ENCODE assay signal across 9 mouse cellular contexts in genomic region chr9:107575579-107576356, GRCm38 (mm10). TPM values are rescaled to one million over a fixed set of nuclear protein-coding genes. Genes with fewer than 3 reads are reported as not detected.
DNase-seq lines count a peak whose midpoint lies in the region; ATAC-seq lines count a peak whose summit lies in the region.
"Had no signal": no experiment of that assay in that cellular context is flagged by ENCODE, and none has a peak within 500 bp of the region (broad histone marks: within the 10 kb centered on the region; RNA-seq: fewer than 3 reads in every experiment).

No protein-coding gene starts in this region.

- no peaks in the 10 kb centered on the region for H3K9me3 ChIP-seq in liver, embryonic 13.5 days (replicated peaks)
- H3K9me3 ChIP-seq: neural tube, embryonic 13.5 days had no signal

- H3K9ac ChIP-seq in liver, embryonic 13.5 days: no peak overlapping the region
- H3K9ac ChIP-seq: neural tube, embryonic 13.5 days had no signal

- peak overlapping the region; percentile 78; the same call in 1 of the 2 replicates for H3K4me2 ChIP-seq in liver, embryonic 13.5 days

- ATAC-seq in liver, embryonic 13.5 days (ENCODE audit: low read depth): no peak

- peak overlapping the region; percentile 82 for H3K27ac ChIP-seq in liver, embryonic 13.5 days

- DNase-seq in kidney, adult 9 months: peak; percentile 70
- no peak for DNase-seq in kidney, postnatal 25 days
- DNase-seq in brain, adult 2 months (ENCODE audit: low read depth, low spot score): peak; percentile 53
- peak; percentile 90 for DNase-seq in fat pad, adult 2 months (ENCODE audit: extremely low read depth, low read depth, low spot score)
- no peak for DNase-seq in liver, embryonic 13.5 days
- no peak for DNase-seq in right cerebral cortex, postnatal 36 days (ENCODE audit: low spot score in 2 of 2)
- DNase-seq in frontal cortex, postnatal 25 days (ENCODE audit: low spot score in 2 of 2): no peak
- DNase-seq: thymus, postnatal 25 days had no signal

- WGBS in liver, embryonic 13.5 days (ENCODE audit: insufficient replicate concordance): 74% methylated on average over 14 of the region's 14 CpGs

- H3K27me3 ChIP-seq in liver, embryonic 13.5 days: no peaks in the 10 kb centered on the region
- H3K27me3 ChIP-seq: neural tube, embryonic 13.5 days had no signal

- H3K4me3 ChIP-seq in liver, embryonic 13.5 days (replicated peaks): no peak overlapping the region

- peaks cover 32% of the 10 kb centered on the region for H3K36me3 ChIP-seq in liver, embryonic 13.5 days

- H3K4me1 ChIP-seq in liver, embryonic 13.5 days (replicated peaks): peaks cover 81% of the 10 kb centered on the region

RNA-seq across cellular contexts. Expression of gene Hyal1, which starts 1.0 kb away (rescaled TPM):
- 2.6 TPM in 2 replicates for polyA plus RNA-seq in liver, embryonic 13.5 days (2015; fragmentation: Nextera tagmentation; extraction: Ambion mirVana)

RNA-seq across cellular contexts. Expression of gene Naa80, which starts 2.9 kb away (rescaled TPM):
- polyA plus RNA-seq in liver, embryonic 13.5 days (2015; fragmentation: Nextera tagmentation; extraction: Ambion mirVana): 10.5 and 12.2 TPM in 2 replicates

RNA-seq across cellular contexts. Expression of gene Hyal3, which starts 4.8 kb away (rescaled TPM):
- 0.82 and 1.2 TPM in 2 replicates for polyA plus RNA-seq in liver, embryonic 13.5 days (2015; fragmentation: Nextera tagmentation; extraction: Ambion mirVana)

RNA-seq across cellular contexts. Expression of gene Hyal2, which starts 8.0 kb away (rescaled TPM):
- polyA plus RNA-seq in liver, embryonic 13.5 days (2015; fragmentation: Nextera tagmentation; extraction: Ambion mirVana): 43.8 and 44.7 TPM in 2 replicates

RNA-seq across cellular contexts. Expression of gene Ifrd2, which starts 11.7 kb away (rescaled TPM):
- polyA plus RNA-seq in liver, embryonic 13.5 days (2015; fragmentation: Nextera tagmentation; extraction: Ambion mirVana): 167 and 175 TPM in 2 replicates

Comparison
In these comparisons a context has a peak if more than half of its experiments do, and no peak if none do; other contexts are left out.
1. DNase-seq: peak in kidney, adult 9 months (single experiment), brain, adult 2 months (single experiment) and fat pad, adult 2 months (single experiment); none in kidney, postnatal 25 days (0 of 2), liver, embryonic 13.5 days (single experiment), right cerebral cortex, postnatal 36 days (0 of 2) and frontal cortex, postnatal 25 days (0 of 2).